Mouse (Mus musculus) testis, adult 2 months (tissue): ENCODE results near the gene Tcea2.

Experiments used
- CTCF ChIP-seq: fragments of 200-500 bp; IDR thresholded peaks from 2 replicates; pipeline ENCODE4 v1.5.1; 2012; ENCODE audit warnings: low read depth, mild to moderate bottlenecking, inconsistent platforms, low read length, moderate library complexity; ENCODE audit not compliant: control insufficient read depth, insufficient read depth, insufficient replicate concordance
- POLR2A ChIP-seq: fragments of 200-500 bp; IDR thresholded peaks from 2 replicates; pipeline ENCODE4 v1.6.1; 2012; ENCODE audit warnings: low read depth, mild to moderate bottlenecking, inconsistent platforms, low read length, moderate library complexity; ENCODE audit not compliant: control insufficient read depth

DNA sequence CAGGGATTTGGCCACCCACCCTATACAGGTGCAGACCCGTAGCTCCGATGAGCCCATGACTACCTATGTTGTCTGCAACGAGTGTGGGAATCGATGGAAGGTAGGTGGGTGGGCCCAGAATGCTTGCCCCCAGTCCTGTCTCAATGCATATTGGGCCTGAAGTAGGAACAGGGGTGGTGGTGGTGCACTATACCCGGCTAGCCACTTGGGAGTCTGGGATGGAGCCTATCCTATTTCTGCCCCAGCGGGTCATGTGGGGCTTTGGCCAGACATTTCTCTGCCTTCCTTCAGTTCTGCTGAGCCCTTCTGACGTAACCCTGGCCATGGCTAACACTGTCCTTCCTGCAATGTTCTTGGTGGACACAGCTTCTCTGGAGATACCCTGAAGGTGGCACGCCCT is 7.5 kb downstream of the Tcea2 start:
- TF ChIP-seq POLR2A (no peak), CTCF (no peak)
